ENCODE assay signal across 8 mouse cellular contexts in the genomic region with DNA sequence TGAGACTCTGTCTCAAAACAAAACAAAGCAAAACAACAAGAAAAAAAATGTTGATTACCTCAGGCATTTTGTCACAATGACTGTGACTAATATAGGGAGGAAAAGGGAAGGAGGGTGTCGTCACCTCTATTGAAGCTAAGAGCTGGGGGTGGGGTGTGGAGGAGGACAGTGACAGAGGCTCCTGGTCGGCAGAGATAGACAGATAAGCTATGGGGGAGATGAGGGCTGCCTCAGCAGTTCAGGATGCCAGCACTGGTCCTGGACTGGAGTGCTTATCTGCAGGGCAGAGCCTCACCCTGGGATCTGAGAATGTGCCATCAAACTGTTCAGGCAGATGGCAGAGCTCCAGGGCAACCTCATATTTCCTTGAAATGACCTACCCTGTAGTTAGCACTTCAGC. TPM values are rescaled to one million over a fixed set of nuclear protein-coding genes. Genes with fewer than 3 reads are reported as not detected.
DNase-seq lines count a peak whose midpoint lies in the region; ATAC-seq lines count a peak whose summit lies in the region.
"Had no signal": no experiment of that assay in that cellular context is flagged by ENCODE, and none has a peak within 500 bp of the region (broad histone marks: within the 10 kb centered on the region; RNA-seq: fewer than 3 reads in every experiment).

No protein-coding gene starts in this region.

- WGBS in liver, embryonic 16.5 days (ENCODE audit: insufficient replicate concordance) = 13% methylated on average over 2 of the region's 2 CpGs
- 44% methylated on average over 2 of the region's 2 CpGs for WGBS in hindbrain, embryonic 12.5 days

- peaks cover 22% of the 10 kb centered on the region for H3K4me1 ChIP-seq in liver, embryonic 16.5 days (ENCODE audit: control insufficient read depth, low read depth, low read length)
- H3K4me1 ChIP-seq in hindbrain, embryonic 12.5 days = no peaks in the 10 kb centered on the region

- peak overlapping the region; percentile 40 for H3K4me2 ChIP-seq in liver, embryonic 16.5 days (ENCODE audit: low read depth, low read length)
- H3K4me2 ChIP-seq in hindbrain, embryonic 12.5 days (replicated peaks) = no peak overlapping the region

- ATAC-seq in common myeloid progenitor, adult 5-6 weeks (replicated peaks; ENCODE audit: low read depth, poor library complexity, severe bottlenecking) = peak; percentile 95
- peak; percentile 100 for ATAC-seq in liver, embryonic 16.5 days (ENCODE audit: low read depth)
- no peak for ATAC-seq in hindbrain, embryonic 12.5 days (ENCODE audit: low FRiP score)

- no peaks in the 10 kb centered on the region for H3K36me3 ChIP-seq in liver, embryonic 16.5 days (ENCODE audit: control insufficient read depth, insufficient read depth)
- H3K36me3 ChIP-seq in hindbrain, embryonic 12.5 days = no peaks in the 10 kb centered on the region

- no peaks in the 10 kb centered on the region for H3K27me3 ChIP-seq in liver, embryonic 16.5 days (ENCODE audit: control insufficient read depth, insufficient read depth, low read depth, low read length)
- no peaks in the 10 kb centered on the region for H3K27me3 ChIP-seq in hindbrain, embryonic 12.5 days

- DNase-seq in spleen, adult 12 weeks (ENCODE audit: low spot score) = peak; percentile 63
- no peak for DNase-seq in spleen, adult 18-20 months
- no peak for DNase-seq in ovary, postnatal 14 days (ENCODE audit: low spot score)
- DNase-seq in adrenal gland, postnatal 36 days = no peak
- DNase-seq: layer of hippocampus, postnatal 36 days had no signal

- no peak overlapping the region for H3K4me3 ChIP-seq in liver, embryonic 16.5 days (ENCODE audit: low read depth, low read length)
- H3K4me3 ChIP-seq in hindbrain, embryonic 12.5 days = no peak overlapping the region

- no peaks in the 10 kb centered on the region for H3K9me3 ChIP-seq in liver, embryonic 16.5 days (replicated peaks; ENCODE audit: control insufficient read depth, low read length)
- no peaks in the 10 kb centered on the region for H3K9me3 ChIP-seq in hindbrain, embryonic 12.5 days (replicated peaks)

- H3K9ac ChIP-seq in liver, embryonic 16.5 days (ENCODE audit: low read depth, low read length) = peak overlapping the region; percentile 24
- H3K9ac ChIP-seq in hindbrain, embryonic 12.5 days = no peak overlapping the region

- peak overlapping the region; percentile 80 for H3K27ac ChIP-seq in liver, embryonic 16.5 days (ENCODE audit: low read length)
- H3K27ac ChIP-seq in hindbrain, embryonic 12.5 days = no peak overlapping the region

RNA-seq across cellular contexts. Expression of gene Fbxw7, which starts 43.1 kb away (rescaled TPM):
- 19.4 and 20.3 TPM in 2 replicates for total RNA-seq in common myeloid progenitor, adult 5-6 weeks (2017)
- 2.8 TPM in 2 replicates for polyA plus RNA-seq in liver, embryonic 16.5 days (2015; fragmentation: Nextera tagmentation; extraction: Ambion mirVana)
- 20.6 and 21.5 TPM in 2 replicates for polyA plus RNA-seq in hindbrain, embryonic 12.5 days (2016; fragmentation: Nextera tagmentation; extraction: Ambion mirVana)
- total RNA-seq in adrenal gland, postnatal 36 days (2021) = 10 to 100 TPM; 15.2 to 18.6 TPM
